Mouse (Mus musculus): ENCODE measurements at regions not wholly inside any gene's neighbourhood (a gene's known extent, or its start where the extent isn't known, plus 50 kb on each side); places are given as distances from the start of the nearest gene placed in this dataset.

GRCm38 (mm10) chr13:85639376-85640229, 350.7 kb upstream of the Rasa1 start:
- peak; percentile 10 to 15 for DNase-seq (ENCODE audit: low spot score in 2 of 2)
- intact Hi-C loops (cut with DNase I): no loop called here

GRCm38 (mm10) chr13:85629506-85630175, 340.7 kb upstream of the Rasa1 start:
- peak; percentile 4 to 18 for DNase-seq (ENCODE audit: low spot score in 2 of 2)
- intact Hi-C loops (cut with DNase I): no loop called here
